Mouse (Mus musculus) brain, embryonic 14.5 days (tissue): ENCODE measurements around the gene Fut2.

Experiments used
- CTCF ChIP-seq: fragments of 200-500 bp; IDR thresholded peaks from 2 replicates; pipeline ENCODE4 v1.5.1; 2012; ENCODE audit warnings: inconsistent platforms, mild to moderate bottlenecking, moderate library complexity, borderline replicate concordance; ENCODE audit not compliant: insufficient read depth, insufficient read length; ENCODE audit errors: extremely low read depth
- POLR2A ChIP-seq: fragments of 200-500 bp; IDR thresholded peaks from 2 replicates; pipeline ENCODE4 v1.6.1; 2012; ENCODE audit warnings: mild to moderate bottlenecking, inconsistent platforms, borderline replicate concordance; ENCODE audit not compliant: poor library complexity, insufficient read depth, insufficient read length, severe bottlenecking; ENCODE audit errors: extremely low read depth

DNA sequence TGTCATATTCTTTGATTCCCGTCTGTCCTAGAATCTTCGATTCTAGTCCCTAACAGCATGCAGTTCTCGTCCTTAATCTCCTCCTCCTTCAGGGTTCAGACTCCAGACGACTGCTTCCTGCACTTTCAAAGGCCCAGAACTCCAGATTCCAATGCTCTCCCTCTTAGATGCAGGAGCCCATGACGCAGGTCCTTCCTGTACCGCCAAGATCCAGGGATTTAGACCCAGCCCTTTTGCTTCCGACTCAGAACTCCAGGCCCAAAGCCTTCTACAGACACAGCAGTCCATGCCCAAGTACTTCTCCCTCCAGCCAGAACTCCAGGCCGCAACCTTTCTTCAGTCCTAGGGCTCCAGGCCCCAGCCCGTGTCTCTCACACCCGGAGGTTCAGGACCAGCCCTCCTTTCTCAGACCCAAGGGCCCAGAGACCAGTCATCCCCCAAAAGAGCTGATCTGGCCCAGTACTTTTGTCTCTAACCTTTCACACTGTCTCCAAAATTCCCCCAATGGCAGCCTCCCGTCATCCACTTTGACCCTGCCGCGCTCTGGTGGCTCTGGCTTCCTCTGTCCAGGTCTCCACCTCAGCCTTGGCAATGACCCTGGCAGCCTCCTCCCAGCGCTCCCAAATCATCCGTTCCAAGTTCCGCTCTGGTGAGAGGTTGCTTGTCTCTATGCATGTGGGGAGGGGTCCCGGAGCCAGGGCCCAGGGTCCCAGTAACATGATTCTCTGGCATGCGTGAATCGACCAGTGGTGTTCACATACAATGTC, 25.8 kb downstream of the Fut2 start:
- TF ChIP-seq CTCF (no peak), POLR2A (no peak)
